Mouse (Mus musculus) megakaryocyte, embryonic 14.5 days (primary cell): ENCODE measurements at regions not wholly inside any gene's neighbourhood (a gene's known extent, or its start where the extent isn't known, plus 50 kb on each side); places are given as distances from the start of the nearest gene placed in this dataset.

Experiments used
- FLI1 ChIP-seq: IDR thresholded peaks from 2 replicates; pipeline ENCODE4 v1.6.1; 2012; ENCODE audit warnings: low read length, inconsistent platforms, mixed read lengths
- GATA1 ChIP-seq: IDR thresholded peaks from 3 replicates; pipeline ENCODE4 v1.6.1; 2012; ENCODE audit warnings: mixed read lengths, low read length, inconsistent platforms, borderline replicate concordance

DNA sequence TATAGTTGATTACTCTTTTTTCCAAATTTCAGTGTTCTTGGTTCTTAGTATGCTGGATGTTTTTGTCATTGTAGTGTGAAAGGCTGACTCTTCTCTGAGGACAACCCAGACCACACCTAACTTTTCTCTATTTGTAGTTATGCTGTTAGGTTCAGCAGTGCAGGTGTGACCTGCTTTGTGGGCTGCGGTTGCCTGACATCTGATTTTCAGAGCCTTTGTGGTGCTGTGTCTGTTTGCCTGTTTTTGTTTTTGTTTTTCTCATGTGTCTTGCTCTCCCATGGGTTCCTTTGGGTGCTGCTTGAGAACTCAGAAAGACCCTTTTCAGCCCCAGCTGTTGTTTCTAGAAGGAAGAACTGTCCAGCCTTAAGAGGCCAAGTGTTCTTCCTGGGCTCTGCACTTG lies 52.0 kb upstream of the Trpm1 start:
- TF ChIP-seq GATA1 (no peak), FLI1 (no peak)
